Mouse (Mus musculus): Measurements from ENCODE around the gene 1110051M20Rik.

GRCm38 (mm10) chr2:91411473-91411872 is 33.0 kb downstream of the 1110051M20Rik start:
- TF ChIP-seq CTCF (IDR thresholded peaks at IDR 0.05; ENCODE audit: low read depth): no peak
- TF ChIP-seq EP300 (IDR thresholded peaks at IDR 0.05; ENCODE audit: low read depth): no peak

Data from liver, embryonic 14.5 days (tissue).